Mouse (Mus musculus): Measurements from ENCODE around the gene Cnot11. TPM values are rescaled to one million over a fixed set of nuclear protein-coding genes. Genes with fewer than 3 reads are reported as not detected.

The Cnot11 gene
- total and polyA plus RNA-seq, 3 experiments = 41.2 to 117 (median 44.8) TPM

- ATAC-seq (ENCODE audit: extremely low read depth, insufficient number of reproducible peaks, low FRiP score, poor library complexity, severe bottlenecking) = peak; percentile 31; the same call in 1 of the 2 replicates
- TF ChIP-seq POLR2AphosphoS5 (IDR thresholded peaks at IDR 0.05; ENCODE audit: insufficient replicate concordance, low read depth, low read length) = no peak
Observed at GRCm38 (mm10) chr1:39555556-39556415, 21.0 kb downstream of the Cnot11 start.

GRCm38 (mm10) chr1:39559009-39559408, 24.2 kb downstream of the Cnot11 start:
- peaks cover 96% of the 10 kb centered on the region for H3K36me3 ChIP-seq (replicated peaks)
- DNase-seq (ENCODE audit: low spot score) = no peak

More at GRCm38 (mm10) chr1:39555556-39556415, 21.0 kb downstream of the Cnot11 start:
- DNase-seq (ENCODE audit: low spot score) = no peak
- Histone ChIP-seq H3K36me3 (replicated peaks) (peaks cover 92% of the 10 kb centered on the region), H3K9me3 (replicated peaks) (no peaks in the 10 kb centered on the region), H3K4me3 (ENCODE audit: low read depth, low read length) (no peak overlapping the region), H3K4me1 (ENCODE audit: insufficient read depth, low read depth, low read length) (peaks cover 19% of the 10 kb centered on the region), H3K27me3 (ENCODE audit: insufficient read depth, low read length) (no peaks in the 10 kb centered on the region)

GRCm38 (mm10) chr1:39561920-39562319, 27.1 kb downstream of the Cnot11 start:
- H3K27me3 ChIP-seq (ENCODE audit: insufficient read depth, low read length) = no peaks in the 10 kb centered on the region
- ATAC-seq (ENCODE audit: extremely low read depth, insufficient number of reproducible peaks, low FRiP score, poor library complexity, severe bottlenecking) (no peak), DNase-seq (ENCODE audit: low spot score) (no peak)
- peaks cover 88% of the 10 kb centered on the region for H3K36me3 ChIP-seq (replicated peaks)
- H3K4me3 ChIP-seq (ENCODE audit: low read depth, low read length) = no peak overlapping the region
- no peaks in the 10 kb centered on the region for H3K9me3 ChIP-seq (replicated peaks)
- H3K4me1 ChIP-seq (ENCODE audit: insufficient read depth, low read depth, low read length) = peaks cover 25% of the 10 kb centered on the region
- no peak for TF ChIP-seq GATA2 (IDR thresholded peaks at IDR 0.05; ENCODE audit: borderline replicate concordance, low read depth, low read length)

More at GRCm38 (mm10) chr1:39559009-39559408, 24.2 kb downstream of the Cnot11 start:
- H3K4me3 ChIP-seq (ENCODE audit: low read depth, low read length) = no peak overlapping the region
- no peaks in the 10 kb centered on the region for H3K27me3 ChIP-seq (ENCODE audit: insufficient read depth, low read length)
- peaks cover 25% of the 10 kb centered on the region for H3K4me1 ChIP-seq (ENCODE audit: insufficient read depth, low read depth, low read length)
- H3K9me3 ChIP-seq (replicated peaks) = no peaks in the 10 kb centered on the region
- TF ChIP-seq TAL1 (conservative IDR thresholded peaks at IDR 0.05; ENCODE audit: low read depth, low read length) = no peak
- TF ChIP-seq GATA1 (IDR thresholded peaks at IDR 0.05; ENCODE audit: borderline replicate concordance, low read length) = no peak
- TF ChIP-seq GATA2 (IDR thresholded peaks at IDR 0.05; ENCODE audit: borderline replicate concordance, low read depth, low read length) = no peak
- no peak for TF ChIP-seq CTCF (IDR thresholded peaks at IDR 0.05; ENCODE audit: low read depth, low read length)
- no peak for TF ChIP-seq POLR2AphosphoS5 (IDR thresholded peaks at IDR 0.05; ENCODE audit: insufficient replicate concordance, low read depth, low read length)
- ATAC-seq (ENCODE audit: extremely low read depth, insufficient number of reproducible peaks, low FRiP score, poor library complexity, severe bottlenecking) = no peak

- H3K36me3 ChIP-seq (replicated peaks) = peaks cover 82% of the 10 kb centered on the region
- no peaks in the 10 kb centered on the region for H3K9me3 ChIP-seq (replicated peaks)
- no peak for DNase-seq (ENCODE audit: low spot score)
- TF ChIP-seq GATA1 (IDR thresholded peaks at IDR 0.05; ENCODE audit: borderline replicate concordance, low read length) = no peak
- TF ChIP-seq POLR2AphosphoS5 (IDR thresholded peaks at IDR 0.05; ENCODE audit: insufficient replicate concordance, low read depth, low read length) = no peak
- TF ChIP-seq CTCF (IDR thresholded peaks at IDR 0.05; ENCODE audit: low read depth, low read length) = no peak
- no peak for TF ChIP-seq TAL1 (conservative IDR thresholded peaks at IDR 0.05; ENCODE audit: low read depth, low read length)
- TF ChIP-seq GATA2 (IDR thresholded peaks at IDR 0.05; ENCODE audit: borderline replicate concordance, low read depth, low read length) = no peak
- no peak for ATAC-seq (ENCODE audit: extremely low read depth, insufficient number of reproducible peaks, low FRiP score, poor library complexity, severe bottlenecking)
- H3K4me1 ChIP-seq (ENCODE audit: insufficient read depth, low read depth, low read length) = peaks cover 34% of the 10 kb centered on the region
- H3K4me3 ChIP-seq (ENCODE audit: low read depth, low read length) = no peak overlapping the region
- H3K27me3 ChIP-seq (ENCODE audit: insufficient read depth, low read length) = no peaks in the 10 kb centered on the region
Observed at GRCm38 (mm10) chr1:39563161-39563560, 28.4 kb downstream of the Cnot11 start.

GRCm38 (mm10) chr1:39564603-39565002, 29.8 kb downstream of the Cnot11 start:
- Histone ChIP-seq H3K4me3 (ENCODE audit: low read depth, low read length) (no peak overlapping the region), H3K36me3 (replicated peaks) (peaks cover 81% of the 10 kb centered on the region)

GRCm38 (mm10) chr1:39568079-39568478, 33.3 kb downstream of the Cnot11 start:
- H3K36me3 ChIP-seq (replicated peaks) = peaks cover 75% of the 10 kb centered on the region
- H3K4me3 ChIP-seq (ENCODE audit: low read depth, low read length) = no peak overlapping the region
- no peak for ATAC-seq (ENCODE audit: extremely low read depth, insufficient number of reproducible peaks, low FRiP score, poor library complexity, severe bottlenecking)
- no peaks in the 10 kb centered on the region for H3K27me3 ChIP-seq (ENCODE audit: insufficient read depth, low read length)
- H3K9me3 ChIP-seq (replicated peaks) = no peaks in the 10 kb centered on the region
- peaks cover 63% of the 10 kb centered on the region for H3K4me1 ChIP-seq (ENCODE audit: insufficient read depth, low read depth, low read length)
- DNase-seq (ENCODE audit: low spot score) = no peak
- TF ChIP-seq GATA1 (IDR thresholded peaks at IDR 0.05; ENCODE audit: borderline replicate concordance, low read length) = no peak
- no peak for TF ChIP-seq TAL1 (conservative IDR thresholded peaks at IDR 0.05; ENCODE audit: low read depth, low read length)
- no peak for TF ChIP-seq CTCF (IDR thresholded peaks at IDR 0.05; ENCODE audit: low read depth, low read length)
- TF ChIP-seq POLR2AphosphoS5 (IDR thresholded peaks at IDR 0.05; ENCODE audit: insufficient replicate concordance, low read depth, low read length) = no peak
- TF ChIP-seq GATA2 (IDR thresholded peaks at IDR 0.05; ENCODE audit: borderline replicate concordance, low read depth, low read length) = no peak

More at GRCm38 (mm10) chr1:39564603-39565002, 29.8 kb downstream of the Cnot11 start:
- Histone ChIP-seq H3K27me3 (ENCODE audit: insufficient read depth, low read length) (no peaks in the 10 kb centered on the region), H3K4me1 (ENCODE audit: insufficient read depth, low read depth, low read length) (peaks cover 42% of the 10 kb centered on the region), H3K9me3 (replicated peaks) (no peaks in the 10 kb centered on the region)
- no peak for DNase-seq (ENCODE audit: low spot score)
- ATAC-seq (ENCODE audit: extremely low read depth, insufficient number of reproducible peaks, low FRiP score, poor library complexity, severe bottlenecking) = no peak
- TF ChIP-seq GATA2 (IDR thresholded peaks at IDR 0.05; ENCODE audit: borderline replicate concordance, low read depth, low read length) (no peak), GATA1 (IDR thresholded peaks at IDR 0.05; ENCODE audit: borderline replicate concordance, low read length) (no peak), TAL1 (conservative IDR thresholded peaks at IDR 0.05; ENCODE audit: low read depth, low read length) (no peak), CTCF (IDR thresholded peaks at IDR 0.05; ENCODE audit: low read depth, low read length) (no peak), POLR2AphosphoS5 (IDR thresholded peaks at IDR 0.05; ENCODE audit: insufficient replicate concordance, low read depth, low read length) (no peak)

All from G1E (cell line).